Mouse (Mus musculus) gastrocnemius, postnatal 10 days (tissue): ENCODE results near the gene Pdzph1. TPM values are rescaled to one million over a fixed set of nuclear protein-coding genes. Genes with fewer than 3 reads are reported as not detected.

Experiments
- DNase-seq: peaks from one replicate; pipeline ENCODE4 v3.0.0; 2021; ENCODE audit warnings: mixed read lengths
- long read RNA-seq, 2 experiments: library from polyadenylated mRNA; stranded (forward); transcript quantifications; one replicate each; pipeline ENCODE4 v2.0.0; 2021
- total RNA-seq, 2 experiments: library from RNA; stranded (reverse); gene quantifications; 2 replicates each; pipeline ENCODE4 v1.2.3; 2021

Pdzph1 gene
- not detected for total RNA-seq
- long read RNA-seq, experiment 1: 0 reads
- long read RNA-seq, experiment 2: 0 reads

DNA sequence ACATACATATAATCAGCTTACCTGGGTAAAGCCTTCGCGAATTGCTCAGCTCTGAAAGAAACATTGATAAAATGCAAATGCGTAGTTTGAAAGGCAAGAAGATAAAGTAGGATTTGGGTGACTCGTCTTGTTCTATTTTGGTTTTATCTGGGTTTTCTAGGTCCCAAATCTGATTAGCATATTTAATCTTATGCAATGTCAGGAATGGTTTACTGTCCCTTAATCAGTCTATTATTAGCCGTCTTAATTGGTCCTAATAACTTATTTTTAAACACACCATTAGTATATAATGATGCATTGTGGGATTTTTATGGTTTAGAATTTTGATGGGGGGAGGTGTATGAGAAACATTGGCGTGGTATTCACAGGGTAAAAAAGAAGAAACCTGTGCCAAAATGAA, at the start of gene Pdzph1:
Pdzph1 (minus strand) TSS at position 101 of the 400 bp plus-strand sequence.
- no peak for DNase-seq

DNA sequence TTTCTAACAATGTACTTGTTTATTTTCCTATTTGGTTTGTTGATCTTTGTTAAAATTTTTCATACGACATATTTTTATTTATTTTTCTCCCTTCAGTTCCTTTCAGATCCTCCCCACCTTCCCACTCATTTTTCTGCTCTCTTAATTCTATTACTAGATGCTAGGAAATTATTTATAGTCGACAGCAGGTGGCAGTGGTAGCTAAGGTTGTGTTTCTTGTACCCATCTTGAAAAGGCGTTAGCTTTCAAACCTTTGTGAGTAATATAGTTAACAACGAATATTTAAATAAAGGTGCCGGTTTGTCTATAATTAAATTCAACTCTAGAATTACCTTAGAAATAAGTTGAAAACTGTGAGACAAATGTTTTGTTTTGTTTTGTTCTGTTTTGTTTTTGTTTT, 48.6 kb upstream of the Pdzph1 start:
- DNase-seq: no peak

DNA sequence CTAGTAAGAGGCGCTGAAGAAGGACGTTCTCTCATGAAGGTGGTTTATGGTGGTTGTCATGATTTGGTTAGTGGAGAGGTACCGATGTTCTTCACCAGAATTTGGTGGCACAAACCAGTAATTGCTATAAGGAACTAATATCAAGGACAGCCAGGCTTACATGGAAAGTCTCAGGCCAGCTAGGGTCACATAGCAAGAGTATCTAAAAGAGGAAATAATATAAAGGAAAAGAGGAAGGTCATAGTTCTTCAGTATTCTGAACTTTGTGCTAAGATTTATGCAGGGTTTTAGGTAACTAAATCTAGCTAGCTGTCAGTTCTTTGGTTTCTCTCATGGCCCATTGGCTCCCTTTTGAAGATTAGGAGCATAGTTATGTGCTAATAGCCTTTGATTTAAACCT, 42.3 kb upstream of the Pdzph1 start:
- DNase-seq: no peak

DNA sequence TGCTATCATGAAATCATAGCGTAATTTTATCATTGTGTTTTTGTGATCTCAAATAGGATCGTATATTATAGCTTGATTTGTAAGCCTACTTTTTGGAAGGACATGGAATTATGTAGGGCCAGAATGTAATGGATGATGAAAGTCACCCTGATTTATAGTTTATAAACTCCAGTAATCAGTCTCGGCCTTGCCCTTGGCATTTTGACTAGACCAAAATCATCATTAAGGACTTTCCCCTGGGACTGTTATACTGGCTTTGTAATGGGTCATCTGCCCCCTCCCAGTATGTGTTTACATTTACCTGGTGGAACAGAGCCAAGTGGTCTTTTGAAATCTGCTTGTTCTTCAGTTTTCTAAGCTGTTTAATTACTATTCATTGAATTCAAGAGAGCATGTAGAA, 35.2 kb upstream of the Pdzph1 start:
- DNase-seq: no peak

DNA sequence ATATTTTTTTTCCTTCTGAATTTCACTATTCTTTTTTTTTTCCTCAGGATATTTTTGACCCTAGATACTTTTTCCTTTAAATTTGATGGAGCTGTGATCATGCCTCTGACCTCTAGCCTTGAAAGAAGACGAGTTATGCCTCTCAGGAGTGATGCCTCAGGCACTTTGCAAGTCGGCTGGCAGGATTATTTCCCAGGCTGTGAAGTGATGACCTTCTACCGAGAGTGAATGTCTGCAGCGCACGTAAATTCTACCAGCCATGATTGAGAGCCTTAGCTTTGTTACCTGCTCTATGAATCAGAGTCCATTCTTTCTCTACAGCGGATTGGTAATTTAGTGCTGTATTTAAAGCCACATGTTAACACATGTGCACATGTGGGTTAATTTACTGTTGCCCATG, 33.3 kb upstream of the Pdzph1 start:
- DNase-seq: no peak

DNA sequence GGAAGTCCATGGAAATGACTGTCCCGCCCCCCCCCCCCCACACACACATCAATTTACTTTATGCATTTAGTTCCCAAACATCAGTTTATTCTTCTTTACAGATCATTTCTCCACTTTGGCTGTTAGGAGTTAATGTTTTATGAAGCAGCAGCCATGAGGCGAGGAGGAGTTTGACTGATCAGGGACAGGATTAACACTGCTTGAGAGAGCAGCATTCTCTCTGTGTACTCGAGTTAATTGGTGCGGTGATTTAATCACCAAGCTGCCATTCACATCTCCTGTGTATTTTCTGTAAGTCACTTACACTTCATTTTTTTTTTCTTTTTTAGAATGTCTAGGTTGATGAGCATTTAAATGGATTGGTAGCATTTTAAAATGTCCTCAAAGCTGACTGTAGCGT, 32.8 kb upstream of the Pdzph1 start:
- DNase-seq: no peak

DNA sequence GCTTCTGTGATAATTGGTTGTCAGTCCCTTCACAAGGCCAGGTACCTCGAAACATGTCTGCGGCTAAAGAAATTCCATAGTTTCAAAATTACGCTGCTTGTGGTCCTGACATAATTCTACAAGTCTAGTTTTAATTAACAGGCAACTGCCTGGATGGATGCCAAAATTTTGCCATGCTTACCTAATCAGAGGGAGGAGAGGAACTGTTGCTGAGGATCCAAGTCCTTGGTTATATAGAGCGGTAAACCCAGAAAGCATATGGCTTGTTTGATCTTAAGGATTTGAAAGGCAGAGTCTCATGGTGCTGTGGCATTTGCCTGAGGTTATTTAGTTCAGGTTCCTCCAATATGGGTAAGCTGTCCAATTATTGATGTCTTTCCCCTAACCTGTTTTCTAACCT, 27.5 kb upstream of the Pdzph1 start:
- DNase-seq: no peak

DNA sequence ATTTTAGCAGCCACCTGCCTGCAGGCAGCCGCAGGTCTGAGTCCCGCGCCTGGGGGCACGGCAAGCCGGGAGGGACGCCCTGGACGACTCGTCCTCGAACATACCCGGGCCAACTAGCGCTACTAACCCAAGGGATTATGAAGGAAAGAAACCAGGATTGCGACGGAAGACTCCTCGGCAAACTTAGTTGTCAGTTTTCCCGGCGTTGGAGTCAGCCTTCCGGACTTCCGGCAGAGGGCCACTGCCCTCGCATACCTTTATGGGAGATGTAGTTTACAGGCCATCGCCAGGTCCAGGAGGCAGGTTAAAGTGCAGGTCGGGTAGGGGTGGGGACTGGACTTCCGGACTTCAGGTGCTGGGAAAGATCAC, 21.9 kb upstream of the Pdzph1 start, which contains the start of gene Nudt12:
Nudt12 (minus strand) TSS at position 282 of the 369 bp plus-strand sequence.
- peak; percentile 47 for DNase-seq

DNA sequence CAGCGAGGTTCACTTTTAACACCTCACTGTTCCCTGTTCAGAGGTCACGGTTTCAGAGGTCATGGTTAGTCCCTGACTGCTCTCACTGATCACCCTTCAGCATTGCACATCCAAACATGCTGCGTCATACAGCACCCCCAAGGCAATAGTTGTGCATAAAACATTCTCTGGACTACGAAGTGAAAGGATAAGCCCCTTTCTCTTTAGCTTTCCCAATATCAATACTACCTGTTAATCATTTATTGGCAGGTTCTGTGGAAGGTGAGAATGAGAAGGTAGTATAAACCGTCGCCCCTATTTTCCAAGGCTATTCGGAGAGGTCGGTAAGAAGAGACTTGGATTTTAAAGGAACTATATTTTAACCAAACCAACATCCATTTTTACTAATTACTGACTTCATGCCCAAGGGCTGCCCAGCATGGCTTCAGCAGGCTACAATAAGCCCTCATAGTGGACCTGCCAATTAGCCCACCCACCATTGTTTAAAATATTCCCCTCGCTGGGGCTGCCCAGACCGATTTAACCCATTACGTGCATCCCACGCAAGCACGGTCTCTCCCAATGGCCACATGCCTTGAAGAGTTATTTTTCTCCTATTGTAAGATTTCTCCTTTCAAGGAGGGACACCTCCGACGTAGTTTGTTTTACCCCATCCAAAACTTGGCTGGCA, 21.4 kb upstream of the Pdzph1 start:
- DNase-seq: no peak

DNA sequence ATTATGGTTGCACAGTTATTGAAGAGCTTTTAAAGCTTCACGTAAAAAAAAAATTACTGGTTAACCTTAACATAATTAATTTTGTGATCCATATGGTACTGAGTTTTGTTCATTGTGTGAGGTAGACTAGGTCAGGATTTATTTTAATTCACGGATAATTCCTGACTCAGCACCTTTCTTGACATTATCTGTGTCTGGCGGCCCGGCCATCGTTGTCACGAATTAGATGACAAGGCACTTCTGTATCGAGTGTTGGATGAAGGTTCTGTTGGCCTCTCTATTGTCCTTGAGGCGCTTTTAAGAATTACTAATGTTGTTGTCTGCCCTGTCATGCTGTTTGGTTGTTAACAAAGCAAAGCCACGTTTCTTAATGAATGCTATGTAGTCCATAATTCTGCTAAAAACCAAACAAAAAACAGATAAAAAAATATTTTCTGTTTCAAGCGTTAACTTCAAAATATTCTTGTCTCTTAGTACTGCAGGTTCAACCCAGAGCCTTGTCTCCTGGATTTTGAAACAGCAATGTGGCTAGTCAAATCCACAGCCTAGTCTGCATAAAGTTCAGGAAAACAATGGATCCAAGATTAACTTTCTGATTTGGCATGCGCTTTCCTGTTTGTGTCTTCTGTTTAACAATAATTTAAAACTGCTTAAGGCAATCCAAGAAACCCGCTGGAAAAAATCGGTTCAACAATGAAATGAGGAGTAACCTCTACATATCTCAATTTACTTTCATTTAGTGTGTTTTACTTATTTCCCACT, 20.6 kb upstream of the Pdzph1 start:
- DNase-seq: no peak

DNA sequence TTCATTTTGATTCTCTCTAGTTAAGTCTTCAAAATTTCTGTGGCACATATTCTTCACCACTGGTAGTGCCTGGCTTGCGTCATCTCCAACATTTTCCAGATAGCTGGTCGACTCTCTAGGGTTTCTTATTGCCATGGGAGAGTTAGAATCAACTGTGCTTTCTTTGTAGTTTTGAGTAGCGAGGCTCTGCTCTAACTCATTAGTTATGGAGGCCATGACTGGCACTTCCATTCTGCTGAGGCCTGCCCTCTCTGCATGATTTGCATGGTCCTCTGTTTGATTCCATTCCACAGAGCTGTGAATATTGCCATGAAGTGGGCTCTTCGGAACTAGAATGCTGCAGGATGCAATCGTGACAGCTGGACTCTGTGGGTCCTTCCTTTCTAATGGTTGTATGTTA, 17.9 kb downstream of the Pdzph1 start:
- no peak for DNase-seq

DNA sequence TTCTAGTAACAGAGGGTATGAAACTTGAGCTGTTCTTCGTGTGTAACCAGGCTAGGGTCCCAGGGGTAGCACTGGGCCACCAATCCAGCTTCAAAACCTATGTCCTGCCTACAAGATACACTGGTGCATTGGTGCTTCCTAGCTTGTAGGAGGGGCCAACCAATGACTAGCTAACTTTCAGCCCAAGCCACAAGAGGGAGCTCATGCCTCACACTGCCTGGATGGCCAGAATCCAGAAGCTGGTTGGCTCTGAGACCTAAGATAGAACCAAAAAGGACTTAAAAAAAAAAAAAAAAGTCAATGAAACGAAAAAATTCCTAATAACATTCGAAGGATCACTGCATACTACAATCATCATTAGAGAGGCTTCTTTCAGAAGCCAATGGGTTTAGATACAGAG, 31.3 kb downstream of the Pdzph1 start:
- DNase-seq: peak; percentile 12

DNA sequence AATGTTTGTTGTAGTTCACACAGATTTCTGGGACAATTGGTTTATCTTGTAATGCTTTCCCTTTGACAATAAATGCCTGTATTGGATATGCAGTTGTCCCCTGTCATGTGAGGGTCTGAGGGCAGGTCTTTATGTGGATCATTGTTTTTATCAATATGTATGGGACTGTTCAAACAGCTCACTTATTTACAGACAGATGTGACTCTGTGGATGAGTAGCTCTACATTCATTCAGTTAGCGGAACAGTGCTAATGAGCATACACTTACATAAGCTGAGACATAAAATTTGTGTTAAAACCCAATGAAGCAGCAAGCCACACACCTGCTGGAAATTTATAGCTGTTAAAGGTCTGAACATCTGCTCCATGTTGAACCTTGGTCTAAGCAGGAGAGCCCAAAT, 34.1 kb downstream of the Pdzph1 start:
- no peak for DNase-seq

DNA sequence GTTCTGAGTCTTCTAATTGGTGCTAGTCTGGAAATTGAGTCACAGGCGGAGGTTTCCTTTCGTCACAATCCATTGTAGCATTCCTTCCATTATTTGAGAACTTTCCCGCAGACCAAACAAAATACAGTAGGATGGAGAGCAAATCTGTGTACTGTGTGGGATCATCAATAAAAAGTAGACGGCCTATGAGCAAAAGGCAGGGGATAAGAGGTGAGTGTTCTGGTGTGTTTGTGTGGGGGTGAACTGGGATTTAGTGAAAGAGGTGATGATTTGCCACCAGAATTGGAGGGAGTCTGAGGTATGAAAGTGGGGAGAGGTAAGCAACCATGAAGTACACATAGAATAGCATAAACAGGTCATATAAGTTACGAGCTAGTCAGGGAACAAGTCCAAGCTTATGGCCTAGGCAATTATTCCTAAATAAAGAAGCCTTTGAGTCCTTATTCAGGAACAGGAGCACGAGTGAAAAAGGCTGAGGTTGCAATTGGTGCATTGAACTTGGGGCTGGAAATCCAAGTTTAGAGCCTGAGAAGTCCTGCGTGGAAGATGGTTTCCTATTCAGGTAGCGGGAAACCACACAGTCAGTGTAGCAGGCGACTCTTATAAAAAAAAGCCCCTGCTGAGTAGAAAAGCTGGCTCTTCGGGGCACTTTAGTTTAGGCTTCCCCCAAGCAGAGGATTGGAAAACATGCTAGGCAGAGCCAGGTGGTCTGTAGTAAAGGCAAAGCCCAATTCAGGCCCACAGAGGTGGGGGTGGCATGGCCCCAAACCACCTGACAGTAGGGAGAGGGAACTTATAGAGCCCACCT, 48.0 kb downstream of the Pdzph1 start:
- no peak for DNase-seq

DNA sequence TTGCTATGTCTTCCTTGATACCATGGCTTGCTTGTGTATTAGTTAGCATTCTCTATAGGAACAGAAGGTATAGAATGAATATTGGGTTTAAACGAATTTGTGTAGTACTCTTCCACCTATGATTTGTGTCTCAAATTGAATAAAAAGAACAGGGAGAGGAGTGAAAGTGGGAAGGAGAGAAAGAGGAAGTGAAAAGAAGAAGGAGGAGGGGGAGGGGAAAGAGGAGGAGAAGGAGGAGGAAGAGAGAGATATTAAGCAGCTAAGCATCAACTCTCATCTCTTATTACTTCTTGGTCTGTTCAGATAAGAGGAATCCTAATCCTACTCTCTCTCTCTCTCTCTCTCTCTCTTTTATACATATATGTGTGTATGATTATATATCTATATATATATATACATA, 52.6 kb downstream of the Pdzph1 start:
- no peak for DNase-seq

DNA sequence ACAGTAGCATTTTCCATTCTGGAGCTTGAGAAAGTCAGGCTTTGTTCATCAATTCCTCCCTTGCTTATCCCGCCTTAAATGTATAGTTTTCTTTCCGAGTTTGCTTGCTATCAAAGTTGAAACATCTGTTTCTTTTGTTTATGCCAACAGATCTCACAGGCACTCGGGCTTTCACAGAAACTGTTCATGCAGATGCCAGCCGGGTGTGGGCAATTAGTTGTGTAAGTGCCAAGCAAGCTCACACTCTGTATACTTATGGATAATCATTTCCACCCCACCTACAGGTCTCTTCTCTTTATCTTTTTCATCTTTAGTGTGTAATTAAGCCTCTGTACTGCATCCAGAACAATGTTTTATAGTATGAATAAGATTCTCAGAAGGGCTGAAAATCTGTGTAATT, 53.6 kb downstream of the Pdzph1 start:
- no peak for DNase-seq

DNA sequence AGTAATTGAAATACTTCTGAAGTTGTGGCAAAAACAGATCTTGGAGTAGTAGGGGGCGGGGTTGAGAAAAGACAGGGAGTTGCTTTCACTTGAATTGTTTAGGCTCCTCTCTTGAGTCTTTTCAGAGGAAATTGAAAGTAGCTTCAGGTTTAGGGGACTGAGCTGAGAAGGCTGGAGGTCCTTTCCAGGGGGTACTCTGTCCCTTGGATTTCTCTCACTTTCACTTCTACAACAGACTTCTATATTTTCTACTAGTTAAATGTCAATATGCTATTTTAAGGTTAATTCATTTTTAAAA, 58.2 kb downstream of the Pdzph1 start:
- DNase-seq: no peak

DNA sequence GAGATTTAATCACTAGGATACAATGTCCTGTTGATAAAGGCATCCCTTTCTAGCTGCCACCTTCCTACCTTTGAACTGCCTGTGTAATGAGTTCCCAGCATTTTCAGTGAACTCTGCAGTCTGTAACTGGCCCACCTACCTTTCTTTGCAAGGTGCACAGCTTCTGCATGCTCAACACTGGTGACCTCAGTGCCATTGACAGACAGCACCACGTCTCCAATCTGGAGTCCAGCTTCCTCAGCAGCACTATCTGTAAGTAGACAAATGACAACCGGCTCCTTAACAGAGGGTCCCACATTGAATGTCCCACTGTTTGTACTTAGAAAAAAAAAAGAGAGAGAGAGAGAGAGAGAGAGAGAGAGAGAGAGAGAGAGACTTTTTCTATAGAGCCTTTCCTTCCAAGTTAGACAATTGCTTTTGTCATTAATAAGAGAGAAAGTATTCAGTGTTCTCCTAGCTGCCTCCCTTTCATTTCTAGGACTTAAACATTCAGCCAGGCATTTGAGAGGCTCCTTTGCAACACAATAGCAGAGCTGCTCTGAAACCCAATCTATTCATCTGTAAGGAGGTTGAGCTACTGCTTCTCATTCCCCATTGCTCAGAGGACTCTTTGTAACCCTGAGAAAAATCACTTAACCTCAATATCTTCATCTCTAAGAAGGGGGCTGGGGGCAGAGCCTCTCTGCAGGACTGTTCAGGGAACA, 58.7 kb downstream of the Pdzph1 start:
- no peak for DNase-seq

DNA sequence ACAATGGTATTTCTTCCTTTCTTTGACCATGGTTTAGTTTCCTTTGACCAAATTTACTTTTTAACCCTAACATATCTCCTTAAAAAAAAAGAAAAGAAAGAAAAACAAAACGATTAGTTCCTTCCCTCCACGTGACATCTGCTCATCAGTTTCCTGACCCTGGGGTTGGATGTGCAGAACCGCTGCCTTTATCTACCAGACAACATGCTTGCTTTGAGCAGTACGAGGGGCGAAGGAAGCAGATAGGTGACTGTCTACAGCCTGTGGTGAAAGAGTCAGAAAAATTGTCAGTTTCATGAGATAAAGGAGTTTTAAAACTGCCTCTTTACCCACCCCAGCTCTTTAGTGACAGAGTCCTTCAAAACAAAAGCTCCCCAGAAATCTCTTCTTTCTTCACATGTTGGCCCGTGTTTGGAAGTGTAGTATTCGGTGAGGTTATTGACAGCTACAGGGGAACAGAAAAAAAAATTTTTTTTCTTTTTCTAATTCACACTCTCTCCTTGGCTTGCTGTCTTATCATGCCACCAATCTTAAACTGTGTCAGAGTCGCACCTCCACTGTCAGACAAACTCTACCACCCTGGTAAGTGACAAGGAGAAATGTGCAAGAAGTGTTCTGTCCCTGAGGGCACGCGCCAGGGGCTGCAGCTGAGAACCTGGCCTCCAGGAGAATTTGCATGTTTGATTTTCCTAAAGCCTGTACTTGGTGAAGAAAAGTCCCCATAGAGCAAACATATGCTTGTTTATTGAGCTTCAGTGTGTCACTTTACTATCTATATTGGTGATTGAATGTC, 66.2 kb downstream of the Pdzph1 start:
- no peak for DNase-seq

DNA sequence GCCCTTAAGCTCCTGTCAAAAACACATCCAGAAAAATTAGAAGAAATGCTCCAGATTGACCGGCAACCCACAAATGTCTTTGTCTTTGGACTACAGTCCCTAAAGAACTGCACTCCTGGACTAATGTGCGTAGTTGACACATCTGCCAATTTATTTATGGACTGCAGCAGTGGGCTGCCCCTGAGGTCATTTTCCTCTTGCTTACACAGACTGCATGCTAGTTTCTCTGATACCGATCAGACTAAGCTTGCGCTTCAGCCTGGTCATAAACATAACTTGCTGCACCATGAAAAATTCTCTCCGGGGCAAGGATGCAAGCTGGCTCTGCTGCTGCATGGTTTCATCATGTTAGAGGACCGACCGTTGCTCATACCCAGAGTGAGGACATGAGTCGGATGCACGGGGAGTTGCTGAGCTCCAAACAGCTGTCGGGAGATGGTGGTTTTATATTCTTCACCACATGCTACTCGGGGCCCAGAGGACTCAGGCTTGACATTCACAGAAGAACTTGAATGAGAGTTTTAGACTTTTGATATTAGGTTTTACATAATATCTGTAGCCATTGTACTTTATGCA, 67.2 kb downstream of the Pdzph1 start:
- no peak for DNase-seq

DNA sequence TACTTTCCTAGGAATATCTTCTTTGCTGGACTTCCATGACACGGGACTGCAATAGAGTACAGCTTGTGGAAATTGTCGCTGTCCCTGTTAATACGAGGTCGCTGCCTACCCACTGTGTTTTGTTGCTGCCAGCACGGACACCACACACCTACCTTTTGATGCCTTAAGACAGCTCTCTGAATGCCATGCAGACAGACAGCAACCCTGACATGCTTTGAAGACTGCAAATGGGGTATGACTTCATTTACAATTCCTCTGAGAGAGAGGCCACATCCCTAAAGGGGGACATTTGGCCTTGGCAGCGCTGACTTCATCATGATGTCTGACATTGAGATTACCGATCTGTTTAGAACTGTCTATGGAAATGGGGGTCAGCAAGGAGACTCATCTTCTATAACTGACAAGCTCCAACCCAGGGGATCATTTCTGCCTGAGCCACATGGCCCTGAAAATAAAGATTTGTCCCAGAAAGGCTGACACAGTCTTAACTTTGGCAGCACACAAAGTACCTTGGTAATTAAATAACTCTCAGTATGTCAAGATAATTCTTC, 67.8 kb downstream of the Pdzph1 start:
- no peak for DNase-seq
